ENCODE assay signal across 19 mouse cellular contexts in genomic region chr13:38157635-38158034, GRCm38 (mm10). TPM values are rescaled to one million over a fixed set of nuclear protein-coding genes. Genes with fewer than 3 reads are reported as not detected.
DNase-seq lines count a peak whose midpoint lies in the region; ATAC-seq lines count a peak whose summit lies in the region.
"Had no signal": no experiment of that assay in that cellular context is flagged by ENCODE, and none has a peak within 500 bp of the region (broad histone marks: within the 10 kb centered on the region; RNA-seq: fewer than 3 reads in every experiment).

No protein-coding gene starts in this region.

- H3K27me3 ChIP-seq in heart, embryonic 10.5 days (ENCODE audit: insufficient read depth, poor library complexity, severe bottlenecking), result no peaks in the 10 kb centered on the region
- peaks cover 21% of the 10 kb centered on the region for H3K27me3 ChIP-seq in liver, embryonic 13.5 days
- peaks cover 23% of the 10 kb centered on the region for H3K27me3 ChIP-seq in liver, embryonic 12.5 days (replicated peaks)
- H3K27me3 ChIP-seq in embryonic facial prominence, embryonic 15.5 days, result peaks cover 10% of the 10 kb centered on the region; the same call in 1 of the 2 replicates
- H3K27me3 ChIP-seq in stomach, embryonic 16.5 days (ENCODE audit: control insufficient read depth, insufficient read depth, low read length), result no peaks in the 10 kb centered on the region
- peaks cover 9% of the 10 kb centered on the region for H3K27me3 ChIP-seq in kidney, embryonic 16.5 days (ENCODE audit: insufficient read depth, low read length)

- H3K36me3 ChIP-seq in heart, embryonic 10.5 days, result no peaks in the 10 kb centered on the region
- no peaks in the 10 kb centered on the region for H3K36me3 ChIP-seq in liver, embryonic 13.5 days
- no peaks in the 10 kb centered on the region for H3K36me3 ChIP-seq in liver, embryonic 12.5 days
- no peaks in the 10 kb centered on the region for H3K36me3 ChIP-seq in embryonic facial prominence, embryonic 15.5 days
- H3K36me3 ChIP-seq in stomach, embryonic 16.5 days (ENCODE audit: control insufficient read depth, insufficient read depth, low read length), result no peaks in the 10 kb centered on the region
- H3K36me3 ChIP-seq in kidney, embryonic 16.5 days (ENCODE audit: insufficient read depth, low read length), result no peaks in the 10 kb centered on the region

- DNase-seq in heart, embryonic 10.5 days (ENCODE audit: low spot score), result no peak
- no peak for DNase-seq in heart, adult 9 months (ENCODE audit: low spot score in 2 of 2)
- DNase-seq in liver, embryonic 13.5 days, result peak; percentile 6
- no peak for DNase-seq in cerebellum, adult 9-11 months
- DNase-seq: adrenal gland, postnatal 25 days; cerebellum, adult 8-10 months; heart, postnatal 36 days; kidney, adult 8-10 months; kidney, postnatal 4 days; left cerebral cortex, postnatal 4 days; lung, adult 2 months; thymus, adult 2 months had no signal

- H3K4me3 ChIP-seq in heart, embryonic 10.5 days, result no peak overlapping the region
- H3K4me3 ChIP-seq in liver, embryonic 13.5 days (replicated peaks), result no peak overlapping the region
- no peak overlapping the region for H3K4me3 ChIP-seq in liver, embryonic 12.5 days
- no peak overlapping the region for H3K4me3 ChIP-seq in embryonic facial prominence, embryonic 15.5 days (replicated peaks)
- H3K4me3 ChIP-seq in stomach, embryonic 16.5 days (replicated peaks; ENCODE audit: low read length), result no peak overlapping the region
- H3K4me3 ChIP-seq in kidney, embryonic 16.5 days (ENCODE audit: low read length), result no peak overlapping the region

- H3K4me2 ChIP-seq in liver, embryonic 13.5 days, result no peak overlapping the region
- H3K4me2 ChIP-seq in liver, embryonic 12.5 days, result no peak overlapping the region
- H3K4me2 ChIP-seq in embryonic facial prominence, embryonic 15.5 days (replicated peaks), result no peak overlapping the region
- no peak overlapping the region for H3K4me2 ChIP-seq in stomach, embryonic 16.5 days (ENCODE audit: low read depth, low read length)
- no peak overlapping the region for H3K4me2 ChIP-seq in kidney, embryonic 16.5 days (replicated peaks; ENCODE audit: low read depth, low read length)

- no peaks in the 10 kb centered on the region for H3K9me3 ChIP-seq in heart, embryonic 10.5 days
- H3K9me3 ChIP-seq in liver, embryonic 13.5 days (replicated peaks), result no peaks in the 10 kb centered on the region
- H3K9me3 ChIP-seq in liver, embryonic 12.5 days (replicated peaks), result no peaks in the 10 kb centered on the region
- H3K9me3 ChIP-seq in embryonic facial prominence, embryonic 15.5 days (replicated peaks), result no peaks in the 10 kb centered on the region
- H3K9me3 ChIP-seq in stomach, embryonic 16.5 days (replicated peaks; ENCODE audit: control insufficient read depth, low read length), result no peaks in the 10 kb centered on the region
- H3K9me3 ChIP-seq in kidney, embryonic 16.5 days (ENCODE audit: low read length), result no peaks in the 10 kb centered on the region

- no peak for ATAC-seq in liver, embryonic 13.5 days (ENCODE audit: low read depth)
- no peak for ATAC-seq in liver, embryonic 12.5 days
- no peak for ATAC-seq in embryonic facial prominence, embryonic 15.5 days (ENCODE audit: insufficient number of reproducible peaks, low FRiP score, low TSS enrichment, low read depth)
- no peak for ATAC-seq in stomach, embryonic 16.5 days (ENCODE audit: insufficient read depth, low FRiP score)
- no peak for ATAC-seq in kidney, embryonic 16.5 days (ENCODE audit: low FRiP score, low TSS enrichment)
- ATAC-seq: forebrain, embryonic 14.5 days; midbrain, embryonic 16.5 days had no signal

- no peak overlapping the region for H3K9ac ChIP-seq in liver, embryonic 13.5 days
- H3K9ac ChIP-seq in liver, embryonic 12.5 days, result no peak overlapping the region
- H3K9ac ChIP-seq in embryonic facial prominence, embryonic 15.5 days, result no peak overlapping the region
- no peak overlapping the region for H3K9ac ChIP-seq in stomach, embryonic 16.5 days (ENCODE audit: low read length)
- no peak overlapping the region for H3K9ac ChIP-seq in kidney, embryonic 16.5 days (replicated peaks; ENCODE audit: low read length)

- H3K27ac ChIP-seq in heart, embryonic 10.5 days, result peak overlapping the region; percentile 36; the same call in 1 of the 2 replicates
- H3K27ac ChIP-seq in liver, embryonic 13.5 days, result no peak overlapping the region
- H3K27ac ChIP-seq in liver, embryonic 12.5 days, result no peak overlapping the region
- H3K27ac ChIP-seq in embryonic facial prominence, embryonic 15.5 days (replicated peaks), result peak overlapping the region; percentile 48; the same call in 1 of the 2 replicates
- peak overlapping the region; percentile 25; the same call in 1 of the 2 replicates for H3K27ac ChIP-seq in stomach, embryonic 16.5 days (ENCODE audit: low read length)
- no peak overlapping the region for H3K27ac ChIP-seq in kidney, embryonic 16.5 days (ENCODE audit: low read length)
- H3K27ac ChIP-seq: macrophage had no signal

- H3K4me1 ChIP-seq in heart, embryonic 10.5 days, result peaks cover 57% of the 10 kb centered on the region
- peaks cover 6% of the 10 kb centered on the region; the same call in 1 of the 2 replicates for H3K4me1 ChIP-seq in liver, embryonic 13.5 days (replicated peaks)
- peaks cover 10% of the 10 kb centered on the region; the same call in 1 of the 2 replicates for H3K4me1 ChIP-seq in liver, embryonic 12.5 days
- H3K4me1 ChIP-seq in embryonic facial prominence, embryonic 15.5 days, result peaks cover 10% of the 10 kb centered on the region
- no peaks in the 10 kb centered on the region; the same call in 1 of the 2 replicates for H3K4me1 ChIP-seq in stomach, embryonic 16.5 days (ENCODE audit: control insufficient read depth, insufficient read depth, low read length)
- H3K4me1 ChIP-seq in kidney, embryonic 16.5 days (ENCODE audit: insufficient read depth, low read length), result peaks cover 10% of the 10 kb centered on the region; the same call in 1 of the 2 replicates

- 23% methylated on average over 6 of the region's 6 CpGs for WGBS in heart, embryonic 10.5 days
- WGBS in liver, embryonic 13.5 days (ENCODE audit: insufficient replicate concordance), result 19% methylated on average over 6 of the region's 6 CpGs
- WGBS in liver, embryonic 12.5 days (ENCODE audit: insufficient replicate concordance), result 19% methylated on average over 6 of the region's 6 CpGs
- WGBS in embryonic facial prominence, embryonic 15.5 days, result 16% methylated on average over 6 of the region's 6 CpGs
- 34% methylated on average over 6 of the region's 6 CpGs for WGBS in stomach, embryonic 16.5 days
- 31% methylated on average over 6 of the region's 6 CpGs for WGBS in kidney, embryonic 16.5 days

RNA-seq across cellular contexts. Expression of gene Dsp, which starts 6.5 kb away (rescaled TPM):
- polyA plus RNA-seq in heart, embryonic 10.5 days (2016; fragmentation: Nextera tagmentation; extraction: Ambion mirVana), result 27.1 and 35.3 TPM in 2 replicates
- polyA plus RNA-seq in liver, embryonic 13.5 days (2015; fragmentation: Nextera tagmentation; extraction: Ambion mirVana), result 1.3 and 1.6 TPM in 2 replicates
- polyA plus RNA-seq in liver, embryonic 12.5 days (2016; fragmentation: Nextera tagmentation; extraction: Ambion mirVana), result 2.1 and 2.3 TPM in 2 replicates
- 48.5 and 57.2 TPM in 2 replicates for polyA plus RNA-seq in embryonic facial prominence, embryonic 15.5 days (2015; fragmentation: Nextera tagmentation; extraction: Ambion mirVana)
- polyA plus RNA-seq in stomach, embryonic 16.5 days (2015; fragmentation: Nextera tagmentation; extraction: Ambion mirVana), result 36.4 and 45.1 TPM in 2 replicates
- polyA plus RNA-seq in kidney, embryonic 16.5 days (2015; fragmentation: Nextera tagmentation; extraction: Ambion mirVana), result 5.3 TPM in 2 replicates
- polyA plus RNA-seq: macrophage had no signal

RNA-seq across cellular contexts. Expression of gene Snrnp48, which starts 47.1 kb away (rescaled TPM):
- polyA plus RNA-seq in heart, embryonic 10.5 days (2016; fragmentation: Nextera tagmentation; extraction: Ambion mirVana), result 29.7 and 34.1 TPM in 2 replicates
- polyA plus RNA-seq in liver, embryonic 13.5 days (2015; fragmentation: Nextera tagmentation; extraction: Ambion mirVana), result 16.3 and 18.0 TPM in 2 replicates
- 19.3 and 24.3 TPM in 2 replicates for polyA plus RNA-seq in liver, embryonic 12.5 days (2016; fragmentation: Nextera tagmentation; extraction: Ambion mirVana)
- 32.9 and 39.3 TPM in 2 replicates for polyA plus RNA-seq in embryonic facial prominence, embryonic 15.5 days (2015; fragmentation: Nextera tagmentation; extraction: Ambion mirVana)
- polyA plus RNA-seq in stomach, embryonic 16.5 days (2015; fragmentation: Nextera tagmentation; extraction: Ambion mirVana), result 31.7 and 34.2 TPM in 2 replicates
- 32.3 and 37.3 TPM in 2 replicates for polyA plus RNA-seq in kidney, embryonic 16.5 days (2015; fragmentation: Nextera tagmentation; extraction: Ambion mirVana)

Comparison
In these comparisons a context has a peak if more than half of its experiments do, and no peak if none do; other contexts are left out.
1. H3K27ac ChIP-seq: peak in heart, embryonic 10.5 days (single experiment), embryonic facial prominence, embryonic 15.5 days (single experiment) and stomach, embryonic 16.5 days (single experiment); none in liver, embryonic 13.5 days (single experiment), liver, embryonic 12.5 days (single experiment) and kidney, embryonic 16.5 days (single experiment).